Mouse (Mus musculus): ENCODE data around the gene Fam181a. TPM values are rescaled to one million over a fixed set of nuclear protein-coding genes. Genes with fewer than 3 reads are reported as not detected.

Gene Fam181a
- 1 to 10 TPM; 4.9 to 7.0 TPM for total RNA-seq (2021)

- intact Hi-C loops (cut with DNase I), result no loop called here
- no peak for DNase-seq
Measured at GRCm38 (mm10) chr12:103310744-103311267, at the start of gene Fam181a. Gene Fam181a (plus strand): TSS chr12:103310975.

- intact Hi-C loops (cut with DNase I), result no loop called here
Measured at GRCm38 (mm10) chr12:103262017-103262865, 48.5 kb upstream of the Fam181a start.

DNA sequence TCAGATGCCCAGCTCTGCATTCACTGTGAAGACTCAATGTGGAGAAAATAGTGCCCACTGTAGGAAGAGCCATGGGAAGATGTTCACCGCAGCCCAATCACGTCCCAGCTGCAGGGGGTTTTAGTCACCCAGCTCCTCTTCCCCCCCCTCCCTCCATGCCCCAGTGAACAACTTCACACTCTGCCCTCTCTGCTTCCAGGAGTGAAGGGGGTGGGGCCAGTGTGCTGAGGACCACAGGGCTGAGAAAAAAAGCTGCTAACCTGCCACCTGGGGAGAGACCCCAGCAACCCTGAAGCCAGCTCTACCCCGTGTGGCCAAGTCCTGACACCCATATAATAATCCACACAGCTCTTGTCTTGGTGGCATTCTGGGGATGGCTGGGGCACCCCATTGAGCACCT is 44.2 kb upstream of the Fam181a start:
- DNase-seq, result no peak
- intact Hi-C loops (cut with DNase I), result no loop called here

More at GRCm38 (mm10) chr12:103262017-103262865, 48.5 kb upstream of the Fam181a start:
- no peak for DNase-seq

DNA sequence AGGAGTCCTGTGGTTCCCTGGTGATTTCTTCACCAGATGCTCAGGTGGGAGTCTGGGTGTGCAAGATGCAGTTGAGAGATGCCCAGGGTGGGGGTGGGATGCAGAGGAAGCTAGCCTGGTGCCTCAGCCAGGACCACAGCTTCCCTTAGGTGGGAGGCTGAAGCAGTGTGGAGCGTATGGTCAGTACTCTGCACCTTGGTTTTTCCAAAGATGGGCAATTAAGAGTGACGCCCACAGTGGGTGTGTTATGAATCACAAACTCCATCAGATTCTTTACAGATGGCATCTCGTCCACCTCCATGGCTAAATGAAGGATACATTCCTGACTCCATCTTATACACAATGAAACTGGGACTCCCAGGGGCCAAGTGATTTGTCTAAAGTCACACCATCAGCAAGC is 38.6 kb upstream of the Fam181a start:
- DNase-seq, result no peak

DNA sequence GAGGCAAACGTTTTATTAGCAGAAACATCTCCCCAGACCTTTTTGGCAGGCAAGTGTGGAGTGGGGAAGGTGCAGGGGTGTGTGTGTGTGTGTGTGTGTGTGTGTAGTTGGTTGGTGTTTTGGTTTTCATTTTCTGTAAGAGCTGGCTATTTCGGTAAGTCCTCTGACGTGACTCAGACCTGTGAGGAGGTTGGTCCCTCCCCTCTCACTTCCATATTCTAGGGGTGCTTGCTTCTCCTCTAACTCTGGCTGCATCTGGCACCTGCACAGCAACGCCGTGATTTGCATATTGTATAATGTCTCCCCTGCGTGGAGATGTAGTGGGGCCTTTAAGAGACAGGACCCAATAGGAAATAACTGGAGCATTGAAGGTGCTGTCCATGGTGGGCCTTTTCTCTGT is 37.7 kb upstream of the Fam181a start:
- intact Hi-C loops (cut with DNase I), result no loop called here
- DNase-seq, result no peak

More for the DNA sequence above, 38.6 kb upstream of the Fam181a start:
- intact Hi-C loops (cut with DNase I), result no loop called here

- DNase-seq, result no peak
- intact Hi-C loops (cut with DNase I), result no loop called here
Measured at GRCm38 (mm10) chr12:103273732-103274131, 37.0 kb upstream of the Fam181a start.

- intact Hi-C loops (cut with DNase I), result no loop called here
- DNase-seq, result no peak
Measured at GRCm38 (mm10) chr12:103276422-103276821, 34.4 kb upstream of the Fam181a start.

DNA sequence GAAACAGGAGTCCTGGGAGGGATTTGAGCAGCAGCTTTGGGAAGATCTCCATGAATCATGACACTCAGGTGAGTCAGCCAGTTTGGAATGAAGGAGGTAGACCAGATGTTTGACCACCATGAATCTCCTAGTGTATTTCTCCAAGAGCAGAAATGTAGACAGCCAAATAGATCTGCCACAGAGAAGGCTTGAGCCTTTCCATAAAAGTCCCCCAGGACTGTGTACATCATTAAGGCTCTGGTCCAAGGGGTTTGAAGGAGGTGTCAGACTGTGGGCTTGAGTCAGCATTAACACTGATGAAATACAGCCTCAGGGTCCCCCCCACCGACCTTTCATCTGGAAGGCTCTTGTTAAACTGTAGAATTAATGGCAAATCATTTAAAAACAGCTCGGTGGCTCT is 29.3 kb upstream of the Fam181a start:
- intact Hi-C loops (cut with DNase I), result no loop called here
- DNase-seq, result no peak

DNA sequence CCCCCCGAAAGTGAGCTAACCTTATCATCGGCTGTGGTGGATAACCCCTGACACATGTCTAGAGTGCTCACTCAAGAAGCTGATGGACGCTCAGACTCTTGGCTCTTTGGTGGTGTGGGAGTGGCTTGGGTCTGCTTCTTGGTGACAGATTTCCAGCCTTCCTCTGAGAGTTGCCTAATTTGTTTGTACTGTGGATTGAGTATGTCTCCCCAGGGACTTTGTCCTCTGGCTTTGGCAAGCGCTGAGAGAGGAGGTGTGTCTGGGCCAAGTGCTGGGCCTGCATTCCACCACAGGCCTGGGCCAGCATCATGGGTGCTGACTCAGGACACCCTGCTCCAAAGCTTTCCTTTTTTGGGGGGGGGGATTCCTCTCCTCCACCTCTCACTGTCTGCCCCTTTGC is 28.9 kb upstream of the Fam181a start:
- DNase-seq, result no peak

GRCm38 (mm10) chr12:103282936-103283335 is 27.8 kb upstream of the Fam181a start:
- DNase-seq, result no peak

More for the DNA sequence above, 28.9 kb upstream of the Fam181a start:
- intact Hi-C loops (cut with DNase I), result no loop called here

DNA sequence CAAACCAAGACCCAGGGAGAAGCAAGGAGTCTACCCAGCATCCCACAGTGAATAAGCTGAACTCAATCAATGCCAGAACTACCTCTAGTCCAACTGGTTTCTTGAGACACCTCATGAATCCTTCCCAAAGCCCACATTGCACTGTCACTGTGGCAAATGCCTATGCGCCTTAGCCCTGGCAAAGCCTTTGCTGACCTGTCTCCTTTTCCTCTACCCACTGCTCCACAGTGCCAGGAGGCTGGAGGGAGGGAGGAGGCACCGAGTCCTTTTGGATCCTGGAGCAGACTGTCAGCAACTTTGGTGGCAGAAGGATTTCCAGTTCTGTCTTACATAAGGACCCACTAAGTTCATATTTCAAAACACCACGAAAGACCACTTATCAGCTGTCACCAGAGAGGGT is 27.4 kb upstream of the Fam181a start:
- intact Hi-C loops (cut with DNase I), result no loop called here

More at GRCm38 (mm10) chr12:103282936-103283335, 27.8 kb upstream of the Fam181a start:
- intact Hi-C loops (cut with DNase I), result no loop called here

GRCm38 (mm10) chr12:103287276-103287675 is 23.5 kb upstream of the Fam181a start:
- no peak for DNase-seq
- intact Hi-C loops (cut with DNase I), result no loop called here

More for the DNA sequence above, 27.4 kb upstream of the Fam181a start:
- no peak for DNase-seq

GRCm38 (mm10) chr12:103292366-103292765 is 18.4 kb upstream of the Fam181a start:
- intact Hi-C loops (cut with DNase I), result no loop called here
- DNase-seq, result no peak

DNA sequence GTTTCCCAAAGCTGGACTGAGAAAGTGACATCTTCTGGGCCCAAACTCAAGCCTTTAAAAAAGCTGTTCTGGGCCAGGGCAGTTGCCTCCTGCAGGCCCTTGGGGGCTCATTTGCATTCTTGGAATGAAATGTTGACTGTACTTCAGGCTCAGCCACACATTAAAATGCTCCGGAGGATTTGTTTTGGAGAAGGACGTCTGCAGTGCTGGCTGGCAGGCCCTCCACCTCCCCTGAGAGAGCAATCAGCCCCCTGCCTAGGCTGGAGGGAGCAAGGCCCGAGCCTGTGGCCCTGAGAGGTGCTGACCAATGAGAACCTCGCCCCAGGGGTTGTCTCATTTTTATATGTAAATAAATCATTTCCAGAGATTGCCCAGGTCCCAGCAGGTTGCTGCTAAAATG is 14.5 kb upstream of the Fam181a start:
- intact Hi-C loops (cut with DNase I), result no loop called here
- DNase-seq, result peak; percentile 24

GRCm38 (mm10) chr12:103300493-103300892 is 10.3 kb upstream of the Fam181a start:
- DNase-seq, result no peak
- intact Hi-C loops (cut with DNase I), result loop anchor here (5.0 kb wide), 1 partner anchor 158 kb away; no protein-coding TSS in a partner anchor

GRCm38 (mm10) chr12:103301645-103302044 is 9.1 kb upstream of the Fam181a start:
- DNase-seq, result peak; percentile 62
- intact Hi-C loops (cut with DNase I), result loop anchor here (5.0 kb wide), 1 partner anchor 159 kb away; no protein-coding TSS in a partner anchor

GRCm38 (mm10) chr12:103302960-103303359 is 7.8 kb upstream of the Fam181a start:
- intact Hi-C loops (cut with DNase I), result loop anchor here (5.0 kb wide), 1 partner anchor 161 kb away; no protein-coding TSS in a partner anchor
- no peak for DNase-seq

- no peak for DNase-seq
- intact Hi-C loops (cut with DNase I), result no loop called here
Measured at GRCm38 (mm10) chr12:103306224-103306623, 4.6 kb upstream of the Fam181a start.

- peak; percentile 66 for DNase-seq
- intact Hi-C loops (cut with DNase I), result no loop called here
Measured at GRCm38 (mm10) chr12:103306720-103307119, 4.1 kb upstream of the Fam181a start.

- DNase-seq, result no peak
- intact Hi-C loops (cut with DNase I), result no loop called here
Measured at GRCm38 (mm10) chr12:103311921-103312320, 1.1 kb downstream of the Fam181a start.

DNA sequence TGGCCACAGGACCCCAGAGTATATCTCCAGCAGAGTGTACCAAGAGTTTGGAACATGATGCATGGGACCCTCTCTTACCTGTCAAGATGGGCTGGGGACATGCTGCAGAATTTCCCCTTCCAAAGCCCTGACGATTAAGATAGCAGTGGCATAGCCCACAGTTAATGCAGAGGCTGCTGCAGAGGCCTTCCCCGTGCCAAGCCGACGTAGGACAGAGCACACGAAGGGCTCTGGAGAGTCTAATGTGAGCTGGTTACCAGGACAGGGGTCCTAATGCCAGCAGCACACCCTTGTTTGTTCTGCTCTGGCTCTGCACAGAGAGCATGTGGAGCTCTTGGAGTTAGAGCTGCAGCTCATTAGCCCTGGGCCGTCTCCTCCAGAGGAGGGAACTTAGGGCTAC is 2.5 kb downstream of the Fam181a start:
- intact Hi-C loops (cut with DNase I), result no loop called here
- DNase-seq, result no peak

Data from left cerebral cortex, postnatal 4 days (tissue).